In the genomic region with DNA sequence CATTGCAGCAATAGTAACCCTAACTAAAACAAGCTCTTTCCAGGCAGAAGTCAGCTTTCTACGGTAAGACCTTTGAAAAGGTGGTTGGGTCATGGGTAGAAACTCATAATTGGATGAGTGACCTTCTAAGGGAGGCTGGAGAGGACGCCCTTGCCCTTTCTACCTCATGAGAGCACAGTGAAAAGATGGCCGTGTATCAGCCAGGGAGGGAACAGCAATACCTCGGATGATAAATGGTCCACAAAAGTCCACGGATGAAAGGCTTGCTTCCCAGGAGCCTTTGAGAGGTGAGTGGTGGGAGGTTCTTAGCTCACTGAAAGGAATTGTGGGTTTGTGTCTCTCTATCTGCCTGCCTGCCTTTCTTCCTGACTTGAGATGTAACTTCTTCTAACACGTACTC, we compare ENCODE assay signal across 26 mouse cellular contexts. TPM values are rescaled to one million over a fixed set of nuclear protein-coding genes. Genes with fewer than 3 reads are reported as not detected.
A peak's percentile ranks its signal among the peaks of the same experiment; 100 is the strongest.
DNase-seq lines count a peak whose midpoint lies in the region; ATAC-seq and TF ChIP-seq lines count a peak whose summit lies in the region.
"Had no signal": no experiment of that assay in that cellular context is flagged by ENCODE, and none has a peak within 500 bp of the region (broad histone marks: within the 10 kb centered on the region; RNA-seq: fewer than 3 reads in every experiment).

No protein-coding gene starts in this region.

- no peaks in the 10 kb centered on the region for H3K27me3 ChIP-seq in heart, embryonic 12.5 days (replicated peaks)
- H3K27me3 ChIP-seq in liver, postnatal 0 days (ENCODE audit: insufficient read depth, low read length), result no peaks in the 10 kb centered on the region
- H3K27me3 ChIP-seq: CH12.LX; embryonic facial prominence, embryonic 13.5 days; embryonic facial prominence, embryonic 15.5 days; Patski had no signal

- H3K36me3 ChIP-seq in heart, embryonic 12.5 days, result 0 out of 2 replicates have a peak, but pooled peaks cover 3% of the 10 kb centered on the region
- H3K36me3 ChIP-seq in liver, postnatal 0 days (replicated peaks; ENCODE audit: insufficient read depth, low read length), result no peaks in the 10 kb centered on the region; the same call in 1 of the 2 replicates
- H3K36me3 ChIP-seq: forebrain, embryonic 10.5 days; G1E had no signal

- no peak for TF ChIP-seq CTCF in liver, postnatal 0 days (IDR thresholded peaks at IDR 0.05; ENCODE audit: low read depth)

- 80% methylated on average over 6 of the region's 6 CpGs for WGBS in heart, embryonic 12.5 days
- 75% methylated on average over 6 of the region's 6 CpGs for WGBS in liver, postnatal 0 days (ENCODE audit: insufficient replicate concordance)

- H3K9me3 ChIP-seq in heart, embryonic 12.5 days (replicated peaks), result no peaks in the 10 kb centered on the region
- H3K9me3 ChIP-seq in liver, postnatal 0 days (ENCODE audit: low read length), result no peaks in the 10 kb centered on the region
- H3K9me3 ChIP-seq: embryonic facial prominence, embryonic 13.5 days; embryonic facial prominence, embryonic 15.5 days; forebrain, embryonic 10.5 days; G1E had no signal

- no peak for TF ChIP-seq EP300 in liver, postnatal 0 days (IDR thresholded peaks at IDR 0.05; ENCODE audit: low read depth)

- no peak overlapping the region for H3K4me3 ChIP-seq in heart, embryonic 12.5 days
- H3K4me3 ChIP-seq in liver, postnatal 0 days (ENCODE audit: low read depth, low read length), result no peak overlapping the region
- H3K4me3 ChIP-seq: embryonic facial prominence, embryonic 13.5 days; embryonic facial prominence, embryonic 15.5 days; erythroblast, embryonic 14.5 days; forebrain, embryonic 10.5 days had no signal

- no peak overlapping the region for H3K9ac ChIP-seq in heart, embryonic 12.5 days
- no peak overlapping the region for H3K9ac ChIP-seq in liver, postnatal 0 days (replicated peaks)
- H3K9ac ChIP-seq: embryonic facial prominence, embryonic 13.5 days; embryonic facial prominence, embryonic 15.5 days had no signal

- no peak overlapping the region for H3K4me2 ChIP-seq in heart, embryonic 12.5 days
- H3K4me2 ChIP-seq in liver, postnatal 0 days (ENCODE audit: low read depth, low read length), result no peak overlapping the region
- H3K4me2 ChIP-seq: embryonic facial prominence, embryonic 13.5 days; embryonic facial prominence, embryonic 15.5 days had no signal

- no peak for ATAC-seq in heart, embryonic 12.5 days (ENCODE audit: insufficient number of reproducible peaks, low FRiP score)
- no peak for ATAC-seq in liver, postnatal 0 days
- ATAC-seq: activated CD4-positive, CD25-positive, alpha-beta regulatory T cell, adult 4 months; CD4-positive, CD25-positive, alpha-beta regulatory T cell, adult 4 months; forebrain, embryonic 14.5 days; forebrain, embryonic 16.5 days; Patski had no signal

- no peak overlapping the region for H3K27ac ChIP-seq in heart, embryonic 12.5 days (ENCODE audit: poor library complexity, severe bottlenecking)
- H3K27ac ChIP-seq in liver, postnatal 0 days (ENCODE audit: low read depth), result no peak overlapping the region
- H3K27ac ChIP-seq: embryonic facial prominence, embryonic 13.5 days; embryonic facial prominence, embryonic 15.5 days; forebrain, embryonic 10.5 days had no signal

- peaks cover 21% of the 10 kb centered on the region for H3K4me1 ChIP-seq in heart, embryonic 12.5 days (replicated peaks)
- peaks cover 7% of the 10 kb centered on the region; the same call in 1 of the 2 replicates for H3K4me1 ChIP-seq in liver, postnatal 0 days (ENCODE audit: insufficient read depth)
- H3K4me1 ChIP-seq: embryonic facial prominence, embryonic 13.5 days; embryonic facial prominence, embryonic 15.5 days had no signal

- DNase-seq in cerebellum, adult 11-12 months, result peak; percentile 1
- DNase-seq in cerebellum, postnatal 25 days, result no peak
- peak; percentile 56 for DNase-seq in heart, adult 11 months
- DNase-seq in liver, result peak; percentile 0
- no peak for DNase-seq in liver, postnatal 0 days
- DNase-seq: adrenal gland, adult 8-10 months; adrenal gland, postnatal 14 days; B cell, adult 2 months; cerebellum, adult 11 months; cerebellum, adult 2 months; cerebellum, adult 9-10 months; cerebellum, postnatal 10 days; cerebellum, postnatal 36 days; embryo, embryonic 11 days had no signal

RNA-seq across cellular contexts. Expression of a gene that starts 18.1 kb away (rescaled TPM):
- polyA plus RNA-seq in heart, embryonic 12.5 days (2016; fragmentation: Nextera tagmentation; extraction: Ambion mirVana), result 35.0 and 38.7 TPM in 2 replicates
- 14.5 and 16.2 TPM in 2 replicates for polyA plus RNA-seq in liver, postnatal 0 days (2015; fragmentation: Nextera tagmentation; extraction: Ambion mirVana)

RNA-seq across cellular contexts. Expression of a gene that starts 21.2 kb away (rescaled TPM):
- 4.0 and 4.9 TPM in 2 replicates for polyA plus RNA-seq in heart, embryonic 12.5 days (2016; fragmentation: Nextera tagmentation; extraction: Ambion mirVana)
- 1.1 and 1.2 TPM in 2 replicates for polyA plus RNA-seq in liver, postnatal 0 days (2015; fragmentation: Nextera tagmentation; extraction: Ambion mirVana)
- polyA plus RNA-seq: erythroblast, embryonic 14.5 days had no signal

RNA-seq across cellular contexts. Expression of a gene that starts 21.5 kb away (rescaled TPM):
- polyA plus RNA-seq in heart, embryonic 12.5 days (2016; fragmentation: Nextera tagmentation; extraction: Ambion mirVana), result 1.4 and 1.8 TPM in 2 replicates
- 0.14 and 0.18 TPM in 2 replicates for polyA plus RNA-seq in liver, postnatal 0 days (2015; fragmentation: Nextera tagmentation; extraction: Ambion mirVana)

RNA-seq across cellular contexts. Expression of a gene that starts 46.4 kb away (rescaled TPM):
- 580 TPM in 2 replicates for polyA plus RNA-seq in heart, embryonic 12.5 days (2016; fragmentation: Nextera tagmentation; extraction: Ambion mirVana)
- polyA plus RNA-seq in liver, postnatal 0 days (2015; fragmentation: Nextera tagmentation; extraction: Ambion mirVana), result 323 and 339 TPM in 2 replicates

Comparison
In these comparisons a context has a peak if more than half of its experiments do, and no peak if none do; other contexts are left out.
1. DNase-seq: peak in cerebellum, adult 11-12 months (single experiment), heart, adult 11 months (single experiment) and liver (single experiment); none in cerebellum, postnatal 25 days (0 of 2) and liver, postnatal 0 days (single experiment).